Mouse (Mus musculus): ENCODE data around the gene Tceal7. TPM values are rescaled to one million over a fixed set of nuclear protein-coding genes. Genes with fewer than 3 reads are reported as not detected.
"Not testable (repeated sequence)": the region's sequence is repeated elsewhere in the genome, so short reads cannot be mapped to it uniquely, and the experiment has no call there.

Tceal7 gene
- total and polyA plus RNA-seq, 3 experiments: 0.18 to 0.86 (median 0.34) TPM

GRCm38 (mm10) chrX:136252023-136252729 lies 37.6 kb downstream of the Tceal7 start:
- no peaks in the 10 kb centered on the region for H3K79me2 ChIP-seq (replicated peaks; ENCODE audit: control insufficient read depth, insufficient read depth, low read length)
- no peaks in the 10 kb centered on the region for H3K36me3 ChIP-seq (ENCODE audit: control insufficient read depth, insufficient read depth, low read length)
- TF ChIP-seq POLR2A (IDR thresholded peaks at IDR 0.05; ENCODE audit: insufficient read depth, low read depth, low read length) (no peak), CTCF (IDR thresholded peaks at IDR 0.05) (no peak), EP300 (IDR thresholded peaks at IDR 0.05; ENCODE audit: insufficient read depth, low read depth, low read length) (no peak)
- intact Hi-C loops (cut with DNase I): no loop called here
- 45% methylated on average over 6 of the region's 6 CpGs for WGBS
- no peak for DNase-seq
- no peak overlapping the region for H3K4me3 ChIP-seq
- H3K9ac ChIP-seq (ENCODE audit: low read depth, low read length): no peak overlapping the region
- no peaks in the 10 kb centered on the region for H3K4me1 ChIP-seq (ENCODE audit: control insufficient read depth, insufficient read depth, low read length)
- no peak overlapping the region for H3K27ac ChIP-seq
- H3K27me3 ChIP-seq (ENCODE audit: control insufficient read depth, insufficient read depth, low read length): no peaks in the 10 kb centered on the region

GRCm38 (mm10) chrX:136267720-136268119 lies 53.1 kb downstream of the Tceal7 start:
- Histone ChIP-seq H3K4me3 (no peak overlapping the region), H3K27me3 (ENCODE audit: control insufficient read depth, insufficient read depth, low read length) (no peaks in the 10 kb centered on the region), H3K9ac (ENCODE audit: low read depth, low read length) (no peak overlapping the region), H3K27ac (no peak overlapping the region), H3K4me1 (ENCODE audit: control insufficient read depth, insufficient read depth, low read length) (no peaks in the 10 kb centered on the region; the same call in 1 of the 2 replicates), H3K79me2 (replicated peaks; ENCODE audit: control insufficient read depth, insufficient read depth, low read length) (no peaks in the 10 kb centered on the region), H3K36me3 (ENCODE audit: control insufficient read depth, insufficient read depth, low read length) (no peaks in the 10 kb centered on the region)
- no peak for DNase-seq
- 54% methylated on average over 5 of the region's 5 CpGs for WGBS
- intact Hi-C loops (cut with DNase I): no loop called here
- no peak for TF ChIP-seq EP300 (IDR thresholded peaks at IDR 0.05; ENCODE audit: insufficient read depth, low read depth, low read length)
- no peak for TF ChIP-seq CTCF (IDR thresholded peaks at IDR 0.05)
- no peak for TF ChIP-seq POLR2A (IDR thresholded peaks at IDR 0.05; ENCODE audit: insufficient read depth, low read depth, low read length)

- WGBS: 77% methylated on average over 4 of the region's 4 CpGs
- Histone ChIP-seq H3K36me3 (ENCODE audit: control insufficient read depth, insufficient read depth, low read length) (no peaks in the 10 kb centered on the region), H3K79me2 (replicated peaks; ENCODE audit: control insufficient read depth, insufficient read depth, low read length) (no peaks in the 10 kb centered on the region), H3K4me3 (no peak overlapping the region), H3K9ac (ENCODE audit: low read depth, low read length) (no peak overlapping the region), H3K27ac (no peak overlapping the region), H3K4me1 (ENCODE audit: control insufficient read depth, insufficient read depth, low read length) (no peaks in the 10 kb centered on the region; the same call in 1 of the 2 replicates), H3K27me3 (ENCODE audit: control insufficient read depth, insufficient read depth, low read length) (no peaks in the 10 kb centered on the region)
- intact Hi-C loops (cut with DNase I): no loop called here
- TF ChIP-seq POLR2A (IDR thresholded peaks at IDR 0.05; ENCODE audit: insufficient read depth, low read depth, low read length): no peak
- DNase-seq: no peak
These were observed 53.6 kb downstream of the Tceal7 start for GRCm38 (mm10) chrX:136268173-136268572.

GRCm38 (mm10) chrX:136269743-136270392 lies 55.3 kb downstream of the Tceal7 start, which contains the start of gene Bex3:
Gene Bex3, plus strand, starts transcription at chrX:136270253.
- 61% methylated on average over 5 of the region's 30 CpGs for WGBS
- H3K27me3 ChIP-seq (ENCODE audit: control insufficient read depth, insufficient read depth, low read length); H3K79me2 ChIP-seq (replicated peaks; ENCODE audit: control insufficient read depth, insufficient read depth, low read length); H3K27ac ChIP-seq; H3K36me3 ChIP-seq (ENCODE audit: control insufficient read depth, insufficient read depth, low read length); H3K4me1 ChIP-seq (ENCODE audit: control insufficient read depth, insufficient read depth, low read length); H3K4me3 ChIP-seq; intact Hi-C loops (cut with DNase I); H3K9ac ChIP-seq (ENCODE audit: low read depth, low read length): not testable (repeated sequence)
- peak; percentile 47 to 53 for DNase-seq

GRCm38 (mm10) chrX:136270393-136271111 lies 56.0 kb downstream of the Tceal7 start:
- H3K9ac ChIP-seq (ENCODE audit: low read depth, low read length); H3K4me3 ChIP-seq; H3K36me3 ChIP-seq (ENCODE audit: control insufficient read depth, insufficient read depth, low read length); H3K27ac ChIP-seq; H3K27me3 ChIP-seq (ENCODE audit: control insufficient read depth, insufficient read depth, low read length); H3K4me1 ChIP-seq (ENCODE audit: control insufficient read depth, insufficient read depth, low read length); DNase-seq; intact Hi-C loops (cut with DNase I); H3K79me2 ChIP-seq (replicated peaks; ENCODE audit: control insufficient read depth, insufficient read depth, low read length): not testable (repeated sequence)
- 38% methylated on average over 14 of the region's 60 CpGs for WGBS

GRCm38 (mm10) chrX:136274542-136274941 lies 60.0 kb downstream of the Tceal7 start:
- H3K27me3 ChIP-seq (ENCODE audit: control insufficient read depth, insufficient read depth, low read length): no peaks in the 10 kb centered on the region
- H3K4me3 ChIP-seq: no peak overlapping the region
- no peak overlapping the region for H3K9ac ChIP-seq (ENCODE audit: low read depth, low read length)
- H3K79me2 ChIP-seq (replicated peaks; ENCODE audit: control insufficient read depth, insufficient read depth, low read length): no peaks in the 10 kb centered on the region
- intact Hi-C loops (cut with DNase I): no loop called here
- TF ChIP-seq EP300 (IDR thresholded peaks at IDR 0.05; ENCODE audit: insufficient read depth, low read depth, low read length): no peak
- no peak for TF ChIP-seq POLR2A (IDR thresholded peaks at IDR 0.05; ENCODE audit: insufficient read depth, low read depth, low read length)
- no peak for TF ChIP-seq CTCF (IDR thresholded peaks at IDR 0.05)
- DNase-seq: no peak
- H3K36me3 ChIP-seq (ENCODE audit: control insufficient read depth, insufficient read depth, low read length): no peaks in the 10 kb centered on the region
- WGBS: 32% methylated on average over 3 of the region's 3 CpGs
- H3K27ac ChIP-seq: no peak overlapping the region
- no peaks in the 10 kb centered on the region; the same call in 1 of the 2 replicates for H3K4me1 ChIP-seq (ENCODE audit: control insufficient read depth, insufficient read depth, low read length)

Data from heart, adult 2 months (tissue).